Mouse (Mus musculus): ENCODE data around the gene Sema3d.

DNA sequence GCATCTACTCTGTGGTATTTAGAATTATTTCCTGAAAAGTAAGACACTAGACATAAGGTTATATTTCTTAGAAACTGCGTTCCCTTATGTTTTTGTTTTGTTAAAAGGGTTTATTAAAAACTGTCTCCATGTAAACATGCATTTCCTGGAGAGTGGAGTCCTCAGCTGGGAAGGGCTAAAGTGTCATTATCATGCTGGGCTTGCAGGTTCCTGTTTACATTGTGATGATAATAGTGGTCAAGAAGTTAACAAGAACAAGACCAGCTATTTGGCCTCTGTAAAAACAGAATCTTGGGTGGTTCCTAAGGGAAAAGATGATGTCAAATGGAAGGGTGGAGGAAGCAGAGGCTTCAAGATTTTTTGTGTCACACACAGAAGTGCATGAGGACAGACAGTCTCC lies 183.4 kb downstream of the Sema3d start:
- TF ChIP-seq POLR2A (IDR thresholded peaks at IDR 0.05; ENCODE audit: low read depth, low read length): no peak
- no peak for TF ChIP-seq CTCF (IDR thresholded peaks at IDR 0.05; ENCODE audit: extremely low read depth, insufficient read depth, insufficient read length, insufficient replicate concordance)
